Mouse (Mus musculus): ENCODE data around the gene Srgap3. TPM values are rescaled to one million over a fixed set of nuclear protein-coding genes. Genes with fewer than 3 reads are reported as not detected.

Srgap3 gene
- polyA plus RNA-seq, 1 experiment: 2.5 TPM

GRCm38 (mm10) chr6:112818403-112818901 is 128.6 kb downstream of the Srgap3 start:
- no peak for DNase-seq (ENCODE audit: low spot score)

- no peak for DNase-seq (ENCODE audit: low spot score)
These were observed 131.5 kb downstream of the Srgap3 start for GRCm38 (mm10) chr6:112815604-112816003.

- DNase-seq (ENCODE audit: low spot score): no peak
These were observed 132.5 kb downstream of the Srgap3 start for GRCm38 (mm10) chr6:112814525-112815086.

GRCm38 (mm10) chr6:112812884-112813283 is 134.2 kb downstream of the Srgap3 start:
- DNase-seq (ENCODE audit: low spot score): no peak

GRCm38 (mm10) chr6:112810521-112810830 is 136.6 kb downstream of the Srgap3 start:
- no peak for DNase-seq (ENCODE audit: low spot score)

- no peak for DNase-seq (ENCODE audit: low spot score)
These were observed 137.2 kb downstream of the Srgap3 start for GRCm38 (mm10) chr6:112809658-112810520.

- DNase-seq (ENCODE audit: low spot score): no peak
These were observed 138.3 kb downstream of the Srgap3 start for GRCm38 (mm10) chr6:112808738-112809137.

GRCm38 (mm10) chr6:112801917-112802316 is 145.1 kb downstream of the Srgap3 start:
- DNase-seq (ENCODE audit: low spot score): no peak

GRCm38 (mm10) chr6:112798378-112798777 is 148.7 kb downstream of the Srgap3 start:
- no peak for DNase-seq (ENCODE audit: low spot score)

GRCm38 (mm10) chr6:112796607-112797006 is 150.5 kb downstream of the Srgap3 start:
- DNase-seq (ENCODE audit: low spot score): no peak

GRCm38 (mm10) chr6:112793887-112794286 is 153.2 kb downstream of the Srgap3 start:
- no peak for DNase-seq (ENCODE audit: low spot score)

- no peak for DNase-seq (ENCODE audit: low spot score)
These were observed 157.2 kb downstream of the Srgap3 start for GRCm38 (mm10) chr6:112789901-112790300.

GRCm38 (mm10) chr6:112788617-112789016 is 158.4 kb downstream of the Srgap3 start:
- DNase-seq (ENCODE audit: low spot score): no peak

GRCm38 (mm10) chr6:112788174-112788573 is 158.9 kb downstream of the Srgap3 start:
- DNase-seq (ENCODE audit: low spot score): no peak

- no peak for DNase-seq (ENCODE audit: low spot score)
These were observed 165.5 kb downstream of the Srgap3 start for GRCm38 (mm10) chr6:112781409-112782093.

- no peak for DNase-seq (ENCODE audit: low spot score)
These were observed 168.9 kb downstream of the Srgap3 start for GRCm38 (mm10) chr6:112778211-112778610.

- DNase-seq (ENCODE audit: low spot score): no peak
These were observed 170.3 kb downstream of the Srgap3 start for GRCm38 (mm10) chr6:112776718-112777117.

- DNase-seq (ENCODE audit: low spot score): no peak
These were observed 173.3 kb downstream of the Srgap3 start for GRCm38 (mm10) chr6:112773754-112774153.

GRCm38 (mm10) chr6:112770996-112771395 is 176.1 kb downstream of the Srgap3 start:
- DNase-seq (ENCODE audit: low spot score): no peak

GRCm38 (mm10) chr6:112758541-112758940 is 188.5 kb downstream of the Srgap3 start:
- no peak for DNase-seq (ENCODE audit: low spot score)

- no peak for DNase-seq (ENCODE audit: low spot score)
These were observed 190.2 kb downstream of the Srgap3 start for GRCm38 (mm10) chr6:112756866-112757265.

- no peak for DNase-seq (ENCODE audit: low spot score)
These were observed 192.1 kb downstream of the Srgap3 start for GRCm38 (mm10) chr6:112754994-112755393.

GRCm38 (mm10) chr6:112752517-112752916 is 194.5 kb downstream of the Srgap3 start:
- DNase-seq (ENCODE audit: low spot score): no peak
